Mouse (Mus musculus) cerebellum, adult 2 months (tissue): ENCODE measurements at regions not wholly inside any gene's neighbourhood (a gene's known extent, or its start where the extent isn't known, plus 50 kb on each side); places are given as distances from the start of the nearest gene placed in this dataset.

Experiments
- DNase-seq, 2 experiments: peaks; one replicate each; pipeline ENCODE4 v3.0.0; 2021
- H3K27ac ChIP-seq: fragments of 200-500 bp; 2 replicates; pipeline ENCODE4 v1.5.1; 2012; ENCODE audit warnings: low read length, control low read depth, inconsistent platforms; ENCODE audit not compliant: insufficient read depth
- H3K27me3 ChIP-seq: fragments of 200-500 bp; 2 replicates; pipeline ENCODE4 v1.6.1; 2012; ENCODE audit warnings: inconsistent platforms, mild to moderate bottlenecking, low read length, moderate library complexity; ENCODE audit not compliant: control insufficient read depth, insufficient read depth
- H3K4me1 ChIP-seq: fragments of 200-500 bp; 2 replicates; pipeline ENCODE4 v1.6.1; 2011; ENCODE audit warnings: low read length; ENCODE audit not compliant: control insufficient read depth, insufficient read depth
- H3K4me3 ChIP-seq: fragments of 200-500 bp; replicated peaks from 2 replicates; pipeline ENCODE3; 2011; ENCODE audit warnings: mild to moderate bottlenecking, low read depth, low read length, control low read depth; ENCODE audit not compliant: insufficient read depth
- CTCF ChIP-seq: fragments of 200-500 bp; IDR thresholded peaks from 2 replicates; pipeline ENCODE4 v1.5.1; 2011; ENCODE audit warnings: low read depth, mild to moderate bottlenecking, control low read depth, low read length, moderate library complexity, borderline replicate concordance; ENCODE audit not compliant: insufficient read depth
- POLR2A ChIP-seq: fragments of 200-500 bp; IDR thresholded peaks from 2 replicates; pipeline ENCODE4 v1.6.1; 2011; ENCODE audit warnings: low read length, control low read depth, borderline replicate concordance; ENCODE audit not compliant: insufficient read depth
- WGBS: fragments of 180-500 bp; shearing (Covaris S2); methylation state at CpG from one replicate; pipeline ENCODE4 v1.1.7; 2018; 5-methylcytosine and 5-hydroxymethylcytosine counted together

DNA sequence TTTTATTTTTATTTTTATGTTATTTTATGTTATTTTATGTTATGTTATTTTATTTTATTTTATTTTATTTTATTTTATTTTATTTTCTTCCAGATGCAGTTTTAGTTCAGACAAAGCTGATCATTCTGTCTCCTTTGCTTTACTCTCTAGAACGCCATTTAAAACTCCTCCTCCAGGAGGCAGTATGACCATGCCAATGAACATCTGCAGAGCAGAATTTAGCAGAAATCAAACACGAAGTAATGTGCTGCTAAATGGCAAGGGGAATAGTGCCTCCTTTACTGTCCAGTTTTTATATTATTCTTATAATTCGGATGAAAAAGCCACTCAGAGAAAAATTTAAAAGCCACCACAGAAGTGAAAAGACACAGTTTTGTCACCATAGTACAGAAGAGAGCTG is 1059.1 kb downstream of the 9330182O14Rik start:
- WGBS, result 35% methylated on average over 3 of the region's 3 CpGs
- Histone ChIP-seq H3K4me1 (no peaks in the 10 kb centered on the region), H3K27me3 (no peaks in the 10 kb centered on the region), H3K27ac (no peak overlapping the region), H3K4me3 (no peak overlapping the region)
- no peak for TF ChIP-seq POLR2A
- peak; percentile 35; the same call in 1 of the 2 replicates for TF ChIP-seq CTCF
- peak; percentile 60 to 65 for DNase-seq

DNA sequence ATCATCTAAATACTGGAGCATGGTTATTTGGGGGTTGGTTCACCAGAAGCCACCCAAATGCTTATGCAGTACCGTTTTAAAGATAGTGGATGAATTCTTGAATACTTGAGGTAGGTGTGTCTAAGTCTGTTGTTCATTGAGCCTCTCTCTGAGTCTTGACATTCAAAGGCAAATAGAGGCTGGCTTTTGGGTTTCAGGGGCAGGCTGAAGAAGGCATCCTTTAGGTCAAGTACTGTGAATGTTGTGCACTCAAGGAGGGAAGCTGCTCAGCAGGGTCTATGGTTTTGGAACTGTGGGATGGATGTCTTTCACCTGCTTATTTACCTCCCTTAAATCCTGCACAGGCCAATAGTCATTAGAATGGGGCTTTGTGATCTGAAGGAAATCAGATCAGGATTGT is 1089.6 kb downstream of the 9330182O14Rik start:
- H3K27ac ChIP-seq, result no peak overlapping the region
- WGBS, result 76% methylated on average over 1 of the region's 1 CpGs
- no peak for DNase-seq
- H3K27me3 ChIP-seq, result no peaks in the 10 kb centered on the region
- H3K4me1 ChIP-seq, result no peaks in the 10 kb centered on the region
- TF ChIP-seq POLR2A (no peak), CTCF (no peak)
- no peak overlapping the region for H3K4me3 ChIP-seq

DNA sequence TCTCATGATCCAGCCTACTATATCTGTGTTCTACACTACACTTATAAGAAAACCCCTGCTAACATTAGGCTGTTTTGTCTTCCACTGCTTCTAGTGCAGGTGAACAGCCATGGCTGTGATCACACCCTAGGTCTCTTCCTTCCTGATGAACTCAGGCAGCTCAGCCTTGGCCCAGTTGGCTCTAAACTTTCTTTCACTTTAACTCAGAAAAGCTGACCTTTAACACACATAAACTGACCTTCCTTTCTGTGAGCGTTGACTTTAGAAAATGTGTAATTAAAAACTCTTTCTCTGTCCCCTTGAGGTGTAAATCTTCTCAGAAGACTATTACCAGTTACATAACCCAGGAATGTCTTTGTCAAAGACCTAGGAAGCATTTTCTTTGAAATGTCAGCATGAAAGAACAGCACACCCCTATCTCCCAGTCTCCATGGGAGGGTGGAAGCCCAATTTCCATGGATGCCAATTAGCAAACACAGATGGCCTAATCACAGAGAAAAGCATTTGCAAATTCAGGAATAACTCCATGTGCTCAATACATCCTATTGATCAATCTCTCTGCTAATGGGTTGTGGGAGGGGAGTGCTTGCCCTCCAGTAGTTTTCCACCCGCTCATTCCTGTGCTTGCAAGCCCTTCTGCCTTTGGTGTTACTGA is 1098.4 kb downstream of the 9330182O14Rik start:
- H3K4me3 ChIP-seq, result no peak overlapping the region
- no peaks in the 10 kb centered on the region for H3K4me1 ChIP-seq
- TF ChIP-seq POLR2A (no peak), CTCF (no peak)
- DNase-seq, result no peak
- H3K27me3 ChIP-seq, result no peaks in the 10 kb centered on the region
- H3K27ac ChIP-seq, result no peak overlapping the region
- WGBS, result 59% methylated on average over 2 of the region's 2 CpGs
